Mouse (Mus musculus): ENCODE measurements around the gene Clec4g.

DNA sequence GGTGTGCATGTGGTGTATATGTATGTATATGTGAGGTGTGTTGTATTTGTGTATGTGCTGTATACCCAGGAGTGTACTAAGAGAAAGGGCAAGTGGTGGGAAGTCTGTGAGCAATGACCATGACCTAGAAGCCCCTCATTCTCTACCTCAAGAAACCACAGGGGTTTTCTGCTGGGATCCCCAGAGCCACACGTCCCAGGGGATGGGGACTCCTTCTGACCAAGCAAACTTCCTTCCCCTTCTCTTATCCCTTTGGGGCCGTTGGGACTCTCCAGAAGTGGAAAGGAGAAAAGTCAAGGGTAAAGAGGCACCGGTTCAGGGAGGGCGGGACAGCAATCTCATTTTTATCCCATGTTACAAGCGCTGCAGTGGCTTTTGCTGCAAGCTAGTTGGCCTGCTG lies 35.0 kb downstream of the Clec4g start:
- TF ChIP-seq ZC3H11A (IDR thresholded peaks at IDR 0.05; ENCODE audit: low read depth, low read length) (no peak), JUND (conservative IDR thresholded peaks at IDR 0.05; ENCODE audit: low read depth, low read length) (no peak), ZNF384 (IDR thresholded peaks at IDR 0.05; ENCODE audit: low read depth, low read length) (no peak), EP300 (IDR thresholded peaks at IDR 0.05; ENCODE audit: low read length) (0 out of 2 replicates have a peak, but pooled peaks have one; percentile 24), POLR2A (IDR thresholded peaks at IDR 0.05; ENCODE audit: low read depth, low read length) (no peak), GABPA (IDR thresholded peaks at IDR 0.05; ENCODE audit: insufficient replicate concordance, low read depth, low read length) (no peak), CHD1 (IDR thresholded peaks at IDR 0.05; ENCODE audit: low read depth, low read length) (no peak), CTCF (conservative IDR thresholded peaks at IDR 0.05 in 1 of 2, IDR thresholded peaks at IDR 0.05 in 1 of 2; ENCODE audit: low read depth in 2 of 2, low read length in 2 of 2) (no peak), MXI1 (IDR thresholded peaks at IDR 0.05; ENCODE audit: low read depth, low read length) (no peak), MEF2A (IDR thresholded peaks at IDR 0.05; ENCODE audit: borderline replicate concordance, low read depth, low read length) (0 out of 2 replicates have a peak, but pooled peaks have one; percentile 28), USF1 (IDR thresholded peaks at IDR 0.05; ENCODE audit: low read depth, low read length) (no peak), MAZ (IDR thresholded peaks at IDR 0.05; ENCODE audit: low read depth, low read length) (no peak)

All from CH12.LX (cell line).